Mouse (Mus musculus): ENCODE data around the gene Smox.

The Smox gene

GRCm38 (mm10) chr2:131514055-131514621, 22.8 kb downstream of the Smox start:
- DNase-seq (ENCODE audit: low read depth) = no peak

DNA sequence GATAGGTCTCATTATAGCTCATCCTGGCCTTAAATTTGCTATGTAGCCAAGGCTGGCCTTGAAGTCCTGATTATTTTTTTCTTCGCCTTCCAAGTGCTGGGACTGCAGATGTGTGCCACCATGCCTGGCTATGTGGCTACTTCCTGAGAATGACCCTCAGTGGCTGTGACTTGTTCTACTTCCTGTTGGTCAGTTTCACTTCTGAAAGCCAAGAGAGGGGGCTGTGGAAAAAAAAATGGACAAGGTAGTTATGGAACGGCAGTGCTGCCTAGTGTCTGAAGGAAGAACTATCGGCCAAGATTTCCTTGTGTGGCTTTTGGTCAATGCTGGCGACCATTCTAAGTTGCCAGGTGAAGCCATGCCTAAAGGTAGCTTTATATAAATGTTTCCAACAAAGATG, 26.3 kb downstream of the Smox start:
- no peak for DNase-seq (ENCODE audit: low read depth)

- peak; percentile 55 for DNase-seq (ENCODE audit: low read depth)
These were observed 27.5 kb downstream of the Smox start for GRCm38 (mm10) chr2:131518790-131519189.

DNA sequence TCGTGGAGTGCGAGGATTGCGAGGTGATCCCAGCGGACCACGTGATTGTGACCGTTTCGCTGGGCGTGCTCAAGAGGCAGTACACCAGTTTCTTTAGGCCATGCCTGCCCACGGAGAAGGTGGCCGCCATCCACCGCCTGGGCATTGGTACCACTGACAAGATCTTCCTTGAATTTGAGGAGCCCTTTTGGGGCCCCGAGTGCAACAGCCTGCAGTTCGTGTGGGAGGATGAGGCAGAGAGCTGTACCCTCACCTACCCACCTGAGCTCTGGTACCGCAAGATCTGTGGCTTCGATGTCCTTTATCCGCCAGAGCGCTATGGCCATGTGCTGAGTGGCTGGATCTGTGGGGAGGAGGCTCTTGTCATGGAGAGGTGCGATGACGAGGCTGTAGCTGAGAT, 29.4 kb downstream of the Smox start:
- no peak for DNase-seq (ENCODE audit: low read depth)

DNA sequence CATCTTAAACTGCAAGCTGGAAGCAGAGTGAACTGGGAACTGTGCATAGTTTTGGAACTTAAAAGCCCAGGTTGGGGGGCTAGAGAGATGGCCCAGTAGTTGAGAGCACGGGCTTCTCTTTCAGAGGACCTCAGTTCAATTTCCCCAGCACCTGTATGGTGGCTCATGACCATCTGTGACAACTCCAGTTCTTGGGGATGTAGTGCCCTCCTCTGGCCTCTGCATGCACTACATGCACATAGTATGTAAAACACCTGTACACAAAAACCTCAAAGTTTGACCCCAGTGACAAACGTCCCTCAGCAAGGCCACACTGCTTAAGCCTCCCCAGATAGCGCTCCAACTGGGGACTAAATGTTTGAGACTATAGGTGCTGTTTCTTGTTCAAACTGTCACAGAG, 35.8 kb downstream of the Smox start:
- peak; percentile 55 for DNase-seq (ENCODE audit: low read depth)

DNA sequence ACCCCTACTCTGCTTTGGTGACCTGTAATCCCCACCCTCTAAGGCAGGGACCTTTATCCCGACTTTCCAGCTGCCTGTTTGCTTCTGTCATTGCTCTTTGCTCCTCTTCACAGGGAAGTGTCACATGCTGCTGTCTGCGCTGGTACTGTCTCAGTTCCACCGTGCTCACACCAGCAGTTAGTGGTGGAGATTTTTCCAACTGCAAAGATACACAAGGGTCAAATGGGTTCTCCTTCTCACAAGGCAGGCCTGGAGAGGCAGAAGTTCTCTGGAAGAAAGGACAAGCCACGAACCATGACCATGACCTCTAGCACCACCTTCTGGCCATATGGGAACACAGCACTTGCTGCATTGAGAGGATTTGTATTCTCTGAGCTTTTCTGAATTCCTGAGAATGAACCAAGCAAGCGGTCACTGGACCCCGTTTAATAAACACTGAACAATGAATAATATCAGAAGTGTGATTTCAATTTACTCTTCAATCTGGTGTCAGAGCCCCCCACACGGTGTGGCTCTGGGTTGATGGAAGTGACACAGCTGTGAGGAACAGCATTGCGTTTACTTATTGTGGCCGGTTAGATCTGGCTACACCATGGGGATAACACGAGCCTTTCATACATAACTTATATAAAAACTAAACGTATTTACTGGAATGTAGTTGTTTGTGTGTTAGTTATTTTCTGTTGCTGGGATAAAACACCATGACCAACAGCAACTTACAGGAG, 38.8 kb downstream of the Smox start:
- peak; percentile 48 for DNase-seq (ENCODE audit: low read depth)

- DNase-seq (ENCODE audit: low read depth) = no peak
These were observed 39.3 kb downstream of the Smox start for GRCm38 (mm10) chr2:131530623-131531008.

DNA sequence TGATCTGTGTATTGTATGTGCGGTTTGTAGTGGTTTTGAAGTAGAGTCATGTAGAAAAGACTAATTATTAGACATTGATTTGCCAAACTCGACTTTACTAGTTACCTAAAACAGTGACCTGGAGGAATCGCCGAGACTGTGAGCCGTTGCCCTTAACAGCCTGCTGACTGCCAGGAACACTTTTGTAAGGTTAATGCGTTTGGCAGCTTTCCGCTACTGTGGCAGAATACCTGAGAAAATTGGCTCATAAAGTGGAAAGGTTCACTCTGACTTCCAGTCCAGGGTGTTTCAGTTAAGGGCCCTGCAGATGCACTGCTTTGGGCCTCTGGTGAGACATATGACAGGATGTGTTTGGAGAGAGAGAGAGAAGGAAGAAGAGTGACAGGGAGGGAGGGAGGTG, 40.0 kb downstream of the Smox start:
- DNase-seq (ENCODE audit: low read depth) = no peak

- no peak for DNase-seq (ENCODE audit: low read depth)
These were observed 43.9 kb downstream of the Smox start for GRCm38 (mm10) chr2:131535168-131535567.

- DNase-seq (ENCODE audit: low read depth) = no peak
These were observed 47.0 kb downstream of the Smox start for GRCm38 (mm10) chr2:131538341-131538740.

DNA sequence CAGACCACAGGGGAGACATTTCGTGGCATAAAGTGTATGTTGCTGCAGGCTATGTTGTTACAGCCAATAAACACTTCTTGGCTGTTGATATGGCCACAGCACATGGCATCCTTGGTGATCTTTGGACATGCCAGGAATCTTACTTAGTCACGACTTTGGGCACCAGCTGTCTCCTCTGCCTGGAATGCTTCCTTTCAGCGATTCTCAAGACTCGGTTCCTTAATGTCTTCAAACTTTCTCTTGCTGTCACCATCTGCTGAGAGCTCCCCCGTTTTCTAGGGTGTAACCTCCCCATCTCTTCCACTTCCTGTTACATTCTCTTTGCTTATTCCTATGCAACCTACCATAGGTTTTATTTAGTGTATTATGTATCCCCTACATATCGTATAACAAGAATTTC, 48.5 kb downstream of the Smox start:
- no peak for DNase-seq (ENCODE audit: low read depth)

- DNase-seq (ENCODE audit: low read depth) = no peak
These were observed 50.4 kb downstream of the Smox start for GRCm38 (mm10) chr2:131541686-131542085.

DNA sequence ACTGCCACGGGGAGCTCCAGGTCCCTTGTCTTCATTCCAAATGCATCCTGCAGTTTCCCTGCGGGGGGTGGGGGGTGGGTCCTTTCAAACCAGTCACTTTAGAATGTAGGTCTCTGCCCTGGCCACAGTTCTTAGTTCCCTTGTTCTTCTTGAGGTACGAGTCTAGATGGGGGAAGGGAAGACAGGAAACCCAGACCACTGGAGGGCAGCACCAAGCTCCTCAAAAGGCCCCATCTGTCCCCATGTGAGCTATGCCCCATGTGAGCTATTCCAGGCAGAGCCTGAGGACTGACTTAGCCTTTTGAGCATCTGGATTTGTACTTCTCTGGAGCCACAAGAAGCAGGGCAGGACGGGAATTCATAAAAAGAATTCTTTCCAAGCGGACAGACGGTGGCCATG, 51.2 kb downstream of the Smox start:
- DNase-seq (ENCODE audit: low read depth) = no peak

GRCm38 (mm10) chr2:131545386-131546307, 54.4 kb downstream of the Smox start:
- DNase-seq (ENCODE audit: low read depth) = peak; percentile 31

DNA sequence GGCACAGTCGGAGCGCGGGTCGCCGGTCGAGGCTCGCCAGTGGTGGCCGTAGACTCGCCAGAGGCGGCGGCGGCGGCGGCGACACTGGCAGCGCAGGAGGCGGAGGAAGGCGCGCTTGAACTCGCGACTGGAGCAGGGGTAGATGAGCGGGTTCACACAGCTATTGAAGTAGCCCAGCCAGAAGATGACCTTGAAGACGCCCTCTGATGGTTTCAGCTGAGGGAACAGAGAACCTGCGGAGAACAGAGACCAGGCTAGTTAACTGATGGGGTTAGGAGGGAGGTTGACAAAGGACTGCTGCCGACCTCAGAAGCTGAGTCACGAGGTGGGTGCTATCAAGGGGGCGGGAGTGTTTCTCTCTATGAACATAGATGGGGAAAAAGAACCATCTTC, 55.0 kb downstream of the Smox start:
- no peak for DNase-seq (ENCODE audit: low read depth)

- DNase-seq (ENCODE audit: low read depth) = no peak
These were observed 55.6 kb downstream of the Smox start for GRCm38 (mm10) chr2:131546745-131547408.

DNA sequence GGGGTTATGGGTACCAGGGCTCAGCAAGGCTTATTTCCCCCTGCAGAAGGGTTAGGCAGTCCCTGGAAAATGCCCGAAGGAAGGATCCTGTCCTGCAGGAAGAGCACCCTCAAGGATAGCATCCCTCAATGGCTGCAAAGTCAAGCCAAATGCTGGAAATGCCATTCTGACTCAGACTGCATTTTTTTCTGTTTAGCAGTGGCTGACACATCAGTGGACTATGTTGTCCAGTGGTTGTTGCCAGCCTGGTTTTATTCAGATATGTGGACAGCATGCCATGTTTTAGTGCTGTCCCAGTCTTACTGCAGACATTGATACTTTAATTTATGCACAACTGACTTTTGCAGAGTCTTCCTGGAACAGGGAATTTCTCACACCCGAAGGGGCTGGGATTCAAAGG, 57.0 kb downstream of the Smox start:
- no peak for DNase-seq (ENCODE audit: low read depth)

DNA sequence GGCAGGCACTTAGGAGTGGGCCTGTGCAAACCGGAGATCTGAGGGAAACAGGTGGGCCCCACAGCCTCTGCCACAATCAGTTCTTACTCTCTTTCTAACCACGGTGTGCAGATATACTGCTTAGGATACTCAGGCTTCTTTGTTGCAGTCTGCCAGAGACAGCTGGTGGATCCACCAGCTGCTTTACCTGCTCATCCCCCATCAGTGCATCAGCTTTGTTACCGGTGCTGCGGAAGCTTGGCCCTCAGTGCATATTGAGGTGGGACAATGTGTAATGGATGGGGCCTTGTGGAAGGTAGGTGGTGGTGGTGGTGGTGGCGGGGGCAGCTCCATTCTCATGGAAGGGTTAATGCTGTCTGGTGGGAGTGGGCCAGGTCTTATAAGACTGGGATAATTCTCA, 57.8 kb downstream of the Smox start:
- no peak for DNase-seq (ENCODE audit: low read depth)

DNA sequence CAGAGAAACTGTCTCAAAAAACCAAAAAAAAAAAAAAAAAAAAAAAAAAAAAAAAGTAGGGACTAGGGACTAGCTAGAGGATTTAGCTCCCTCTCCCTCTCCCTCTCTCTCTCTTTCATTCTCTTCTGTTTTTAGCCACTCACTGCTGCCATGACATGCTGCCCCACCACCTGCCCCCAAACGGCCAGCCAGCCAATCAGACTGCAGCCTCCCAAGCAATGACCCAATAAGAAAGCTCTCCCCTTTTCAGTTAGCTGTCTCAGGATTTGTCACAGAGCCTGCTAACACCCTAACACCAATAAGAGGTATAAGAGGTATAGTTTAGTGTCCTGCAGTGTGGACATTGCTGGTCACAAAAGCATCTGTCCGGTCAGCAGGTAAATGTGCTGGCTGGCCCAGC, 59.2 kb downstream of the Smox start:
- no peak for DNase-seq (ENCODE audit: low read depth)

DNA sequence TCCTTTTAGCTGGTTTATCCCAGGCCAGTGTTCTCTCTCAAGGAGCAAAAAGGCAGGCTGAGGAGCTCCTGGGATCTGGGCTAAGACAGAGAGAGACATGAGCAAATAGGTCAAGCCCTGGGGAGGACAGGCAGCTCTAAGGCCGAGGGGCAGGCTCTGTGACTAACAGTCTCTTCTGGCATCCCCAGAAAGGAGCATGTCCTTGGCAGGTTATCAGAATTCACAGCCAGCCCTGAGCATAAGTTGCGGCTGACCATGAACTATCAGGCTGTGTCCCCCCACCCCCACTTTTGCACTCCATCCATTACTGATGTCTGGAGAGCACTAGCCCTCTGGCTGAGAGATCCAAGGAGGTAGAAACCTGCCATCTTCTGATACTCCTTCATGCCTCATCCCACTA, 59.6 kb downstream of the Smox start:
- no peak for DNase-seq (ENCODE audit: low read depth)

GRCm38 (mm10) chr2:131551701-131552620, 60.7 kb downstream of the Smox start:
- DNase-seq (ENCODE audit: low read depth) = no peak
